Mouse (Mus musculus) brain, embryonic 14.5 days (tissue): ENCODE measurements around the gene Tnrc18.

Experiments used
- CTCF ChIP-seq: fragments of 200-500 bp; IDR thresholded peaks from 2 replicates; pipeline ENCODE4 v1.5.1; 2012; ENCODE audit warnings: inconsistent platforms, mild to moderate bottlenecking, moderate library complexity, borderline replicate concordance; ENCODE audit not compliant: insufficient read depth, insufficient read length; ENCODE audit errors: extremely low read depth
- POLR2A ChIP-seq: fragments of 200-500 bp; IDR thresholded peaks from 2 replicates; pipeline ENCODE4 v1.6.1; 2012; ENCODE audit warnings: mild to moderate bottlenecking, inconsistent platforms, borderline replicate concordance; ENCODE audit not compliant: poor library complexity, insufficient read depth, insufficient read length, severe bottlenecking; ENCODE audit errors: extremely low read depth

DNA sequence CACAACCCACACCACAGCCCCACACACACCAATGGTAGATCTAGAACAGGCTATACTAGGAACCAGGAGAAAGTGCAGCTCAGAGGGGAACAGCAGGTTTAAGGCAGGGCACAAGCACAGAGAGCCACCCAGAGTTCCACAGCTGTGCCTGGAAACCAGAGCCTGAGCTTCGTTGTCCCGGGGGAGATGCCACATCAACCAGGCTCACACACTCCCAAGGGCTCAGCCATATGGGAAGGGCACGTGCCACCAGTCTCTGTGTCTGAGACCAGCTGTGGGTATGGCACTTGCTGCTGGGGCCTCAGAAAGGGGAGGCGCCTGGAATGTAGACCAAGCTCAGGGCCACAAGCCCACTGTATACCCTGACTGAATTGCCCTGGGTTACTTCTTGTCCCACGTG is 36.9 kb downstream of the Tnrc18 start:
- no peak for TF ChIP-seq POLR2A
- TF ChIP-seq CTCF: no peak
